Mouse (Mus musculus): ENCODE measurements around the gene Mcm8.

Mcm8 gene

DNA sequence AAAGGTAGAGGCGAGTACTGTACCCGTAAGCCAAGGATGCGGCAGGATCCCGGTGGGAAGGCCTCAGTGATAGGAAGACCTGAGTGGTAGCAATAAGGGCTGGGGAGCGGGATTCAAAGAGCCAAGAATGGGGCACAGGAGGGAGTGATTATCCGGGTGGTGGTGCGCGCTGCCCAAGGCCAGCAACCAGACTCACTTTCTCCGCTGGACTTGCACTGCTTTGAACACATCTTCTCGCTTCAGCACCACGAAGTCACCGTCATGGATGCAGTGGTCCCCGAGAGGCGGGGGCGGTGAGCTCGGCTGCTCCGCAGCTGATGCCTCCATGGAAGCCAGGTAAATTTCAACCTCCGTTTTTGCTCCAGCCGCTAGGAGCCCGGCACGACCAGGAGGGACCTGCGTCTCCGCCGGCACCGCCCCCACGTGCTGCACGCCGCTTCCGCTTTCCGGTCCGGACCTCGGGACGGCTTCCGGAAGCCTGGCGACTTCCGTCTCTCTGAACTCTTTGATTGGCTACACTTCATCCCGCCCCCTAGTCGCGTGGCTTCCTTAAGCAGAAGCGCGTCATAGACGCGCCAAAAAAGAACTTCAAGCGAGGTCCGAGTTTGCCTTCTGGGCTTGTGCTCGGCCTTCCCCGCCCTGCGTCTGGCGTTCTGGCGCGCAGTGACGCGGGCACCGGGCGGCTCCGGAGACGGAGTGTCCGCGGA lies at the start of gene Mcm8, which contains the start of gene Trmt6:
Gene Mcm8 (plus strand): TSS at position 534 of the 707 bp plus-strand sequence.
Gene Trmt6 (minus strand): TSS at position 448 of the 707 bp plus-strand sequence.
- peak; percentile 96 for DNase-seq (ENCODE audit: low read depth)

DNA sequence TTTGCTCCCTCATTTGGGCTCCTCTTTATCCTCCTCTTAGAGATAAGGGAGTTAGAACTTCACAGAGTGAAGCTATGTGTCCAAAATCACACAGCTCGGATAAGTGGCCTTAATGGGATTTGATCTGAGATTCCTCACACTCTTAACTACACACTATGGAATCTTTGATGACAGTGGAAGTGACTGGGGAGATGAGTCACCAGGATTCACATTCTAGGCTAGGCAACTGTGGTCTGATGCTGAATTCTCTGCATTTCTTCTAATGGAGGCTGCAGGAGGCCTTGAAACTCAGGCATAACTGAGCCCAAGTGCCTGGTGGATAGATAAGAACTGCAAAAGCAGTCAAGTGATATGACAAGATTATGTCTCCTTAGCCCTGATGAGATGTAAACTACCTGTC lies 45.1 kb upstream of the Mcm8 start:
- no peak for DNase-seq (ENCODE audit: low read depth)

- DNase-seq (ENCODE audit: low read depth): no peak
Observed at GRCm38 (mm10) chr2:132780978-132781377, 35.0 kb upstream of the Mcm8 start, which contains the start of gene Chgb. Gene Chgb (plus strand): TSS chr2:132781278.

DNA sequence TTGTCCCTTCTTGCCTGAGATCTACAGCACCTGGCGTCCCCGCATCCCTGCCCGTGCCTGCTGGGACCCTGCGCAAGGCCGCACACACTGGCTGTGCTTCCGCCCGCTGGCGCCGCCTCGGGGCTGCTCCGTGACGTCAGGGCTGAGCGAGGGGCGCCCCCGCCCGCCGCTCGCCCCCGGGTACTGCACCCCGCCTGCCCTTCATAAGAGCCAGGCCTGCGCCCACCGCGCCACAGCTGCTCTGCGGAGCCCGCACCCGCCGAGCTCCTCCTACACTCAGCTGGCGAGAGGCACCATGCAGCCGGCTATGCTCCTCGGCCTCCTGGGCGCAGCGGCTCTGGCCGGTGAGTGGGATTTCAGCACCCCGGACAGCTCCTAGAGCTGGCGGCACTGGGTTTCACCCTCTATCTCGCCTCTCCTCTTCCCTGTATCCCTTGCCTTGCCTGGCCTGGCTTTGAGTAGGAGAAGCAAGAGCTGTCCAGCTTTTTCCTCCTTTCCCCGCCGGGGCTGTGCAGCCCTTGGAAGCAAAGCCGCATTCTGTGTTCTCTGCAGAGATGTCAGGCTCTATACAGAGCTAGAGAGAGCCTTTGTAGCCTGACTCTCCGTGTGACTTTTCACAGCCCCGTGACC lies 34.4 kb upstream of the Mcm8 start:
- peak; percentile 55 for DNase-seq (ENCODE audit: low read depth)

GRCm38 (mm10) chr2:132784039-132784438 lies 31.9 kb upstream of the Mcm8 start:
- DNase-seq (ENCODE audit: low read depth): no peak

DNA sequence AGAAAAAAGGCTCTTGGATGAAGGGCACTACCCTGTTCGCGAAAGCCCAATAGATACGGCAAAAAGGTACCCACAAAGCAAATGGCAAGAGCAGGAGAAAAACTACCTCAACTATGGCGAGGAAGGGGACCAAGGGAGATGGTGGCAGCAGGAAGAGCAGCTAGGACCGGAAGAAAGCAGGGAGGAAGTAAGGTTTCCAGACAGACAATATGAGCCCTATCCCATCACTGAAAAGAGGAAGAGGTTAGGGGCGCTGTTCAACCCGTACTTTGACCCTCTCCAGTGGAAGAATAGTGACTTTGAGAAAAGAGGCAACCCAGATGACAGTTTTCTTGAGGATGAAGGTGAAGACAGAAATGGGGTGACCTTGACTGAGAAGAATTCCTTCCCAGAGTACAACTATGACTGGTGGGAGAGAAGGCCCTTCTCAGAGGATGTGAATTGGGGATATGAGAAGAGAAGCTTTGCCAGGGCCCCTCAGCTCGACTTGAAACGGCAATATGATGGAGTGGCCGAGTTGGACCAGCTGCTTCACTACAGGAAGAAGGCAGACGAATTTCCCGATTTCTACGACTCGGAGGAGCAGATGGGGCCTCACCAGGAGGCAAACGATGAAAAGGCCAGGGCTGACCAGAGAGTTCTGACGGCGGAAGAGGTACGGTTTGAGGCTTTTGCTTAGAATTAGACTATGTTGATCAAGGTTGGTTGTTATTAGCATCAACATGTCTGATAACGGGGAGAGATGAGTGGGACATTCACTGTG lies 22.3 kb upstream of the Mcm8 start:
- DNase-seq (ENCODE audit: low read depth): no peak

- no peak for DNase-seq (ENCODE audit: low read depth)
Observed at GRCm38 (mm10) chr2:132794204-132794586, 21.7 kb upstream of the Mcm8 start.

GRCm38 (mm10) chr2:132802976-132803375 lies 13.0 kb upstream of the Mcm8 start:
- DNase-seq (ENCODE audit: low read depth): no peak

- no peak for DNase-seq (ENCODE audit: low read depth)
Observed at GRCm38 (mm10) chr2:132841071-132841470, 25.1 kb downstream of the Mcm8 start.

GRCm38 (mm10) chr2:132846407-132847358 lies 30.7 kb downstream of the Mcm8 start, which contains the start of gene Crls1:
Gene Crls1 (plus strand): TSS chr2:132846666.
- DNase-seq (ENCODE audit: low read depth): peak; percentile 99

GRCm38 (mm10) chr2:132847581-132847980 lies 31.6 kb downstream of the Mcm8 start:
- DNase-seq (ENCODE audit: low read depth): no peak

DNA sequence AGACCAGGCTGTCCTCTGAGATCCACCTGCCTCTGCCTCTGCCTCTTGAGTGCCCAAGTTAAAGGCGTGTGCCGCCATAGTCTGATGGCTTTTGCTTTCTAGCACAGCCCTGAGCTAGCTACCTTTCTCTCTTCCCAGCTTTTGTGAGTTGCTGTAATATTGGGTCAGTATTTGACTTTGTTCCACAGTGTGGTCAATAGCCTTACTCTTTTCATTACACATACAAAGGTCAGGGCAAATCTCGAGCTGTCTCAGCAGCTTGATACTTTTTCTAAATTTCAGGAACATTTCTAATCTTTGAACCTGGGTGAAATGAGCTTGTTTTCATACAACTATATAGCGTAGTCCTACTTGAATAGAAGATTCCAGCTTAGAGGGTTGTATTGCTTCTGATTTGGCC lies 32.4 kb downstream of the Mcm8 start:
- no peak for DNase-seq (ENCODE audit: low read depth)

GRCm38 (mm10) chr2:132849141-132849540 lies 33.2 kb downstream of the Mcm8 start:
- DNase-seq (ENCODE audit: low read depth): no peak

DNA sequence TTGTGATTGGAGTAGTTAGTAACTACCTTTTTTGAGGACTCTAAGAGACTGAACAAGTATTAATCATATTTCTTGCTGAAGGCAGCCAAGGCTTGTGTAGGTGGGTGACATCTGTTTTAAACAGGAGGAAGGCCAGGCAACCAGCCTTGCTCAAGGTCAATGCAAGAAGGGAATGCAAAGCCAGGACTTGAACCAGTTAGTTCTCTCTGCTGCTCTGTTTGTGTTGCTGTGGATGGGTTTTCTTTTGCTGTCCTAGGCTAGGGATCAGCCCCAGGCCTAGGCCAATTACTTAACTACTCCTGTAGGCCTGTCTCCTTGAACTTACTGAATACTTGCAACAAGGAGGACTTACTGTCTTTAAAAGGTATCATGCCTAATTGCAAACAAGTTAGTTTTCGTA lies 37.1 kb downstream of the Mcm8 start:
- DNase-seq (ENCODE audit: low read depth): no peak

DNA sequence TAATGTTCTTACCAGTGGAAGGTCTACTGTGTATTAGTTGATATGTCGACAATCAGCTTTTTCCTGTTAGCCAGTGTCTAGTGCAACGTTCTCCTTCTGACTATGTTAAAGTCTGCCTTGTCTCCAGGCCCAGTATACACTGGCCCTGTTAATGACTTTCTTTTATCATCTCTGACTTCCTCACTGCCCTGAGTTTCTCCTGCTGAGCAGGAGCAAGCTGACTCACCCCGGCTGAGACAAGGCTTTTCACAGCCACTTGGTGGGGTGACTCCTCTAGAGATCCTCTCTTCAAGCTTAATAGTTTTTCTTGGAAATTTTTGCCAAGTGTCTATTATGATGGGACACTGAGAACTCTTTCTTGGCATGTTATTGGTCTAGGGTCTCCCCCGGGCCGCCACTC lies 40.4 kb downstream of the Mcm8 start:
- no peak for DNase-seq (ENCODE audit: low read depth)

DNA sequence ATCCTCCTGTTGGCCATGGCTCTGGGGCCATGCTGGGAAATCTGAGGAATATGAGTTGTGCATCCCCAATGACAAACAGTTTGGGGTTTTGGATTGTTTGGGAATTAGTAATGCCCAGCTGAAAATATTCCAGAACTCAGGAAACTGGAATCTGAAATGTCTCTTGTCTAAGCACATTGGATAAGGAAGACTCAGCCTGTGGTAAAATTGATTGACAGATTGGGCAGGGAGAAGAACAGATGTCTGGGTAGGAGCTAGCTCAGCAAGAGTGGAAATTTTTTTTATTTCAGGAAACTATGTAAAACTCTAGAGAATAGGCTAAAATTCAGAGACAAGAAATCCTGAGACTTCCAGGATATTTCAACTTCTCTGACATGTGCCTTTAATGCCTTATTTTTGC lies 44.5 kb downstream of the Mcm8 start:
- no peak for DNase-seq (ENCODE audit: low read depth)

- DNase-seq (ENCODE audit: low read depth): no peak
Observed at GRCm38 (mm10) chr2:132861456-132861855, 45.5 kb downstream of the Mcm8 start.

DNA sequence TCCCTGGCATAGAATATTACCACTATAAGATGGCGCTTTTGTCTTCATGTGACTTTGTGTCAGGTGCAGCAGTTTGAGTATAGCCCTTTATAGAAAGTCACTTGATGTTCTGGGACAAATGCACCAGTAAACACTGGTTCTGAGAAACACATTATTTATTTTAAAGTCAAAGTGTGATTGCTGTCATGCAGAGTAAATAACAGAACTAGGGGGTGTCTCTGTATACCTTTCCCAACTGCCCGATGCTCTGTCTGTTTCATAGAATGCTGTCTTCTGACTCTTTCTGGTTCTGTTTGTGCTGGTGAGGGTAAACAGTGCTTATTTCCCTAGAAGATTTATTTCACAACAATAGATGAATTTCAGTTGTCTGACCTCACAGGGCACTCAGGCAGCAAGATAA lies 47.4 kb downstream of the Mcm8 start:
- no peak for DNase-seq (ENCODE audit: low read depth)

DNA sequence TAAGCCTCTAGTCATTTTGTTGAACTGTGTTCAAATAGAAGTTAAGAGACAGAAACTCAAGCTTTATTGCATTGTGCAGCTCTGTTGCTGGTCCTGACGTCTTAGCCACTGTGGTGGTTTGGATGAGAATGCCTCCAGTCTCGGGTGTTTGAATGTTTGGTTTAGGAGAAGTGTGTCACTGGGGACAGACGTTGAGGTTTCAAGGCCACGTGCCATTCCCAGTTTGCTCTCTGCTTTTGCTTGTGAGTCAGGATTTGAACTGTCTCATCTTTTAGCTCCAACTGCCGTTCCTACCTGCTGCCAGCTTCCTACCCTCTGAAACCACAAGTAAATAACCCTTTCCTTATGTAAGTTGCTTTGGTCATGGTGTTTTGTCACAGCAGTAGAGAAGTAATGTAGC lies 51.6 kb downstream of the Mcm8 start:
- no peak for DNase-seq (ENCODE audit: low read depth)

GRCm38 (mm10) chr2:132869682-132870081 lies 53.7 kb downstream of the Mcm8 start:
- no peak for DNase-seq (ENCODE audit: low read depth)

- DNase-seq (ENCODE audit: low read depth): no peak
Observed at GRCm38 (mm10) chr2:132870286-132870685, 54.3 kb downstream of the Mcm8 start.

DNA sequence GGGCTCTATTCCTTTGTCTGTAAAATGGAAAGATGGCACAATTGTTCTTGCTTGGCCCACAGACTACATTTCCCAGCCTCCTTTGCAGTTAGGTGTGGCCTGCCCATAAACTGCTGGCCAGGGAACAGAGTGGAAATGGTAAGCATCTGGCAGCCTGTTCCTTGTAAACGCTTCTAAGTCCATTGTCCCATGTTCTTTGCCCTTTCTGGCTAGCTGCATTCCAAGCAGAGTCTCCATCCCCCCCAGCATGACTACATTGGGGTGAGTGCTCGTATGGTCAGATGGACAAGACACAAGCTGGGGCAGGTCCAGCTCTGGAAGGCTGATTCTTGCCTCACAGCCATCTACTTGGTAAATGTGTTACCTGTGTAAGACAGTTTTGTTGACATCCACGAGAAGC lies 55.7 kb downstream of the Mcm8 start:
- no peak for DNase-seq (ENCODE audit: low read depth)
